Mouse (Mus musculus): ENCODE data around the gene Dpp6. TPM values are rescaled to one million over a fixed set of nuclear protein-coding genes. Genes with fewer than 3 reads are reported as not detected.

The Dpp6 gene
- polyA plus RNA-seq, 1 experiment from 2014 or later: 0.17 TPM

- Histone ChIP-seq H3K9me3 (replicated peaks; ENCODE audit: control insufficient read depth, low read length) (no peaks in the 10 kb centered on the region), H3K4me1 (ENCODE audit: control insufficient read depth, low read depth, low read length) (no peaks in the 10 kb centered on the region), H3K36me3 (ENCODE audit: control insufficient read depth, insufficient read depth) (no peaks in the 10 kb centered on the region), H3K27ac (ENCODE audit: low read length) (no peak overlapping the region), H3K4me3 (ENCODE audit: low read depth, low read length) (no peak overlapping the region), H3K4me2 (ENCODE audit: low read depth, low read length) (no peak overlapping the region), H3K27me3 (ENCODE audit: control insufficient read depth, insufficient read depth, low read depth, low read length) (no peaks in the 10 kb centered on the region), H3K9ac (ENCODE audit: low read depth, low read length) (no peak overlapping the region)
- WGBS (ENCODE audit: insufficient replicate concordance): 24% methylated on average over 7 of the region's 7 CpGs
- ATAC-seq (ENCODE audit: low read depth): peak; percentile 55
These were observed 389.2 kb downstream of the Dpp6 start for GRCm38 (mm10) chr5:27206213-27206612.

GRCm38 (mm10) chr5:27220116-27220515 is 403.1 kb downstream of the Dpp6 start:
- H3K4me3 ChIP-seq (ENCODE audit: low read depth, low read length): no peak overlapping the region
- H3K36me3 ChIP-seq (ENCODE audit: control insufficient read depth, insufficient read depth): no peaks in the 10 kb centered on the region
- H3K9ac ChIP-seq (ENCODE audit: low read depth, low read length): no peak overlapping the region
- 48% methylated on average over 2 of the region's 2 CpGs for WGBS (ENCODE audit: insufficient replicate concordance)
- H3K4me2 ChIP-seq (ENCODE audit: low read depth, low read length): no peak overlapping the region
- no peaks in the 10 kb centered on the region for H3K4me1 ChIP-seq (ENCODE audit: control insufficient read depth, low read depth, low read length)
- H3K27me3 ChIP-seq (ENCODE audit: control insufficient read depth, insufficient read depth, low read depth, low read length): no peaks in the 10 kb centered on the region
- H3K27ac ChIP-seq (ENCODE audit: low read length): no peak overlapping the region
- H3K9me3 ChIP-seq (replicated peaks; ENCODE audit: control insufficient read depth, low read length): no peaks in the 10 kb centered on the region
- ATAC-seq (ENCODE audit: low read depth): no peak

- Histone ChIP-seq H3K9ac (ENCODE audit: low read depth, low read length) (no peak overlapping the region), H3K4me1 (ENCODE audit: control insufficient read depth, low read depth, low read length) (no peaks in the 10 kb centered on the region), H3K4me3 (ENCODE audit: low read depth, low read length) (no peak overlapping the region), H3K4me2 (ENCODE audit: low read depth, low read length) (no peak overlapping the region), H3K27me3 (ENCODE audit: control insufficient read depth, insufficient read depth, low read depth, low read length) (no peaks in the 10 kb centered on the region), H3K36me3 (ENCODE audit: control insufficient read depth, insufficient read depth) (no peaks in the 10 kb centered on the region), H3K27ac (ENCODE audit: low read length) (no peak overlapping the region), H3K9me3 (replicated peaks; ENCODE audit: control insufficient read depth, low read length) (no peaks in the 10 kb centered on the region)
- 73% methylated on average over 3 of the region's 3 CpGs for WGBS (ENCODE audit: insufficient replicate concordance)
- ATAC-seq (ENCODE audit: low read depth): no peak
These were observed 425.1 kb downstream of the Dpp6 start for GRCm38 (mm10) chr5:27242078-27242477.

- H3K36me3 ChIP-seq (ENCODE audit: control insufficient read depth, insufficient read depth): no peaks in the 10 kb centered on the region
- no peak overlapping the region for H3K9ac ChIP-seq (ENCODE audit: low read depth, low read length)
- no peaks in the 10 kb centered on the region for H3K4me1 ChIP-seq (ENCODE audit: control insufficient read depth, low read depth, low read length)
- ATAC-seq (ENCODE audit: low read depth): no peak
- H3K27ac ChIP-seq (ENCODE audit: low read length): no peak overlapping the region
- H3K4me2 ChIP-seq (ENCODE audit: low read depth, low read length): no peak overlapping the region
- no peak overlapping the region for H3K4me3 ChIP-seq (ENCODE audit: low read depth, low read length)
- H3K27me3 ChIP-seq (ENCODE audit: control insufficient read depth, insufficient read depth, low read depth, low read length): no peaks in the 10 kb centered on the region
- 68% methylated on average over 1 of the region's 1 CpGs for WGBS (ENCODE audit: insufficient replicate concordance)
- no peaks in the 10 kb centered on the region for H3K9me3 ChIP-seq (replicated peaks; ENCODE audit: control insufficient read depth, low read length)
These were observed 426.2 kb downstream of the Dpp6 start for GRCm38 (mm10) chr5:27243226-27243625.

GRCm38 (mm10) chr5:27247793-27248192 is 430.8 kb downstream of the Dpp6 start:
- no peaks in the 10 kb centered on the region for H3K36me3 ChIP-seq (ENCODE audit: control insufficient read depth, insufficient read depth)
- no peak for ATAC-seq (ENCODE audit: low read depth)
- no peaks in the 10 kb centered on the region for H3K4me1 ChIP-seq (ENCODE audit: control insufficient read depth, low read depth, low read length)
- 54% methylated on average over 3 of the region's 3 CpGs for WGBS (ENCODE audit: insufficient replicate concordance)
- no peaks in the 10 kb centered on the region for H3K9me3 ChIP-seq (replicated peaks; ENCODE audit: control insufficient read depth, low read length)
- H3K27me3 ChIP-seq (ENCODE audit: control insufficient read depth, insufficient read depth, low read depth, low read length): no peaks in the 10 kb centered on the region
- H3K9ac ChIP-seq (ENCODE audit: low read depth, low read length): no peak overlapping the region
- H3K27ac ChIP-seq (ENCODE audit: low read length): no peak overlapping the region
- no peak overlapping the region for H3K4me3 ChIP-seq (ENCODE audit: low read depth, low read length)
- H3K4me2 ChIP-seq (ENCODE audit: low read depth, low read length): no peak overlapping the region

GRCm38 (mm10) chr5:27248685-27249084 is 431.7 kb downstream of the Dpp6 start:
- ATAC-seq (ENCODE audit: low read depth): no peak
- H3K4me1 ChIP-seq (ENCODE audit: control insufficient read depth, low read depth, low read length): no peaks in the 10 kb centered on the region
- H3K9ac ChIP-seq (ENCODE audit: low read depth, low read length): no peak overlapping the region
- H3K27ac ChIP-seq (ENCODE audit: low read length): no peak overlapping the region
- H3K36me3 ChIP-seq (ENCODE audit: control insufficient read depth, insufficient read depth): no peaks in the 10 kb centered on the region
- no peak overlapping the region for H3K4me2 ChIP-seq (ENCODE audit: low read depth, low read length)
- H3K4me3 ChIP-seq (ENCODE audit: low read depth, low read length): no peak overlapping the region
- H3K9me3 ChIP-seq (replicated peaks; ENCODE audit: control insufficient read depth, low read length): no peaks in the 10 kb centered on the region
- WGBS (ENCODE audit: insufficient replicate concordance): 11% methylated on average over 2 of the region's 2 CpGs
- no peaks in the 10 kb centered on the region for H3K27me3 ChIP-seq (ENCODE audit: control insufficient read depth, insufficient read depth, low read depth, low read length)

- ATAC-seq (ENCODE audit: low read depth): no peak
- Histone ChIP-seq H3K4me3 (ENCODE audit: low read depth, low read length) (no peak overlapping the region), H3K27ac (ENCODE audit: low read length) (no peak overlapping the region), H3K4me1 (ENCODE audit: control insufficient read depth, low read depth, low read length) (no peaks in the 10 kb centered on the region), H3K9me3 (replicated peaks; ENCODE audit: control insufficient read depth, low read length) (no peaks in the 10 kb centered on the region), H3K27me3 (ENCODE audit: control insufficient read depth, insufficient read depth, low read depth, low read length) (no peaks in the 10 kb centered on the region), H3K9ac (ENCODE audit: low read depth, low read length) (no peak overlapping the region), H3K36me3 (ENCODE audit: control insufficient read depth, insufficient read depth) (no peaks in the 10 kb centered on the region), H3K4me2 (ENCODE audit: low read depth, low read length) (no peak overlapping the region)
- WGBS (ENCODE audit: insufficient replicate concordance): 37% methylated on average over 4 of the region's 4 CpGs
These were observed 432.9 kb downstream of the Dpp6 start for GRCm38 (mm10) chr5:27249951-27250350.

- Histone ChIP-seq H3K4me3 (ENCODE audit: low read depth, low read length) (no peak overlapping the region), H3K9me3 (replicated peaks; ENCODE audit: control insufficient read depth, low read length) (no peaks in the 10 kb centered on the region), H3K27me3 (ENCODE audit: control insufficient read depth, insufficient read depth, low read depth, low read length) (no peaks in the 10 kb centered on the region), H3K27ac (ENCODE audit: low read length) (no peak overlapping the region), H3K9ac (ENCODE audit: low read depth, low read length) (no peak overlapping the region), H3K36me3 (ENCODE audit: control insufficient read depth, insufficient read depth) (no peaks in the 10 kb centered on the region), H3K4me2 (ENCODE audit: low read depth, low read length) (no peak overlapping the region), H3K4me1 (ENCODE audit: control insufficient read depth, low read depth, low read length) (no peaks in the 10 kb centered on the region)
- no peak for ATAC-seq (ENCODE audit: low read depth)
- 54% methylated on average over 3 of the region's 3 CpGs for WGBS (ENCODE audit: insufficient replicate concordance)
These were observed 433.9 kb downstream of the Dpp6 start for GRCm38 (mm10) chr5:27250906-27251305.

- no peak overlapping the region for H3K9ac ChIP-seq (ENCODE audit: low read depth, low read length)
- no peak overlapping the region for H3K27ac ChIP-seq (ENCODE audit: low read length)
- ATAC-seq (ENCODE audit: low read depth): no peak
- H3K9me3 ChIP-seq (replicated peaks; ENCODE audit: control insufficient read depth, low read length): no peaks in the 10 kb centered on the region
- no peaks in the 10 kb centered on the region for H3K4me1 ChIP-seq (ENCODE audit: control insufficient read depth, low read depth, low read length)
- H3K27me3 ChIP-seq (ENCODE audit: control insufficient read depth, insufficient read depth, low read depth, low read length): no peaks in the 10 kb centered on the region
- H3K36me3 ChIP-seq (ENCODE audit: control insufficient read depth, insufficient read depth): no peaks in the 10 kb centered on the region
- H3K4me2 ChIP-seq (ENCODE audit: low read depth, low read length): no peak overlapping the region
- no peak overlapping the region for H3K4me3 ChIP-seq (ENCODE audit: low read depth, low read length)
These were observed 434.4 kb downstream of the Dpp6 start for GRCm38 (mm10) chr5:27251361-27251760.

GRCm38 (mm10) chr5:27255247-27255646 is 438.2 kb downstream of the Dpp6 start:
- Histone ChIP-seq H3K9ac (ENCODE audit: low read depth, low read length) (no peak overlapping the region), H3K4me3 (ENCODE audit: low read depth, low read length) (no peak overlapping the region), H3K27me3 (ENCODE audit: control insufficient read depth, insufficient read depth, low read depth, low read length) (no peaks in the 10 kb centered on the region), H3K4me2 (ENCODE audit: low read depth, low read length) (no peak overlapping the region), H3K36me3 (ENCODE audit: control insufficient read depth, insufficient read depth) (no peaks in the 10 kb centered on the region), H3K27ac (ENCODE audit: low read length) (no peak overlapping the region), H3K4me1 (ENCODE audit: control insufficient read depth, low read depth, low read length) (no peaks in the 10 kb centered on the region), H3K9me3 (replicated peaks; ENCODE audit: control insufficient read depth, low read length) (no peaks in the 10 kb centered on the region)
- ATAC-seq (ENCODE audit: low read depth): no peak
- 64% methylated on average over 2 of the region's 2 CpGs for WGBS (ENCODE audit: insufficient replicate concordance)

Data from liver, embryonic 16.5 days (tissue).